Mouse (Mus musculus) midbrain, postnatal 0 days (tissue): ENCODE results near the gene Fkbp8. TPM values are rescaled to one million over a fixed set of nuclear protein-coding genes. Genes with fewer than 3 reads are reported as not detected.

ENCODE experiments used
- ATAC-seq: fragments of 200-750 bp; cut with Nextera tagmentation; 2 replicates; pipeline ENCODE4 v1.8.0; 2017; ENCODE audit warnings: moderate number of reproducible peaks, mild to moderate bottlenecking, moderate TSS enrichment, moderate library complexity; ENCODE audit not compliant: low FRiP score
- DNase-seq: peaks from one replicate; pipeline ENCODE4 v3.0.0-alpha.2; 2015; ENCODE audit warnings: low spot score
- H3K27ac ChIP-seq: fragments of 300-500 bp; sonication (generic); 2 replicates; pipeline ENCODE4 v1.5.1; 2014; ENCODE audit warnings: low read depth, mild to moderate bottlenecking, low read length, mixed read lengths
- H3K27me3 ChIP-seq: fragments of 300-500 bp; sonication (generic); 2 replicates; pipeline ENCODE4 v1.6.1; 2014; ENCODE audit warnings: low read length, control low read depth, mixed read lengths; ENCODE audit not compliant: insufficient read depth
- H3K36me3 ChIP-seq: fragments of 300-500 bp; sonication (generic); 2 replicates; pipeline ENCODE4 v1.6.1; 2014; ENCODE audit warnings: low read length, control low read depth, mixed read lengths; ENCODE audit not compliant: insufficient read depth
- H3K4me1 ChIP-seq: fragments of 300-500 bp; sonication (generic); 2 replicates; pipeline ENCODE4 v1.6.1; 2014; ENCODE audit warnings: mild to moderate bottlenecking, control low read depth, antibody characterized with exemption, low read length, mixed read lengths; ENCODE audit not compliant: insufficient read depth
- H3K4me2 ChIP-seq: fragments of 300-500 bp; sonication (generic); 2 replicates; pipeline ENCODE4 v1.6.1; 2014; ENCODE audit warnings: low read depth, mild to moderate bottlenecking, low read length, mixed read lengths; ENCODE audit not compliant: poor library complexity, severe bottlenecking
- H3K4me3 ChIP-seq: fragments of 300-500 bp; sonication (generic); 2 replicates; pipeline ENCODE4 v1.5.1; 2014; ENCODE audit warnings: low read depth, mild to moderate bottlenecking, low read length, moderate library complexity
- H3K9ac ChIP-seq: fragments of 300-500 bp; sonication (generic); replicated peaks from 2 replicates; pipeline ENCODE4 v1.6.1; 2014; ENCODE audit warnings: mild to moderate bottlenecking, low read length, moderate library complexity, mixed read lengths; ENCODE audit not compliant: poor library complexity, severe bottlenecking
- H3K9me3 ChIP-seq: fragments of 300-500 bp; sonication (generic); 2 replicates; pipeline ENCODE4 v1.6.1; 2016; ENCODE audit warnings: low read length, control low read depth
- CTCF ChIP-seq: IDR thresholded peaks from 2 replicates; pipeline ENCODE4 v1.5.1; 2016; ENCODE audit warnings: antibody characterized with exemption, mild to moderate bottlenecking
- WGBS: fragments of 180-500 bp; shearing (Covaris S2); extraction: QIAGEN DNeasy Blood & Tissue Kit; methylation state at CpG from one replicate; pipeline ENCODE4 v1.1.7; 2014; 5-methylcytosine and 5-hydroxymethylcytosine counted together
- polyA plus RNA-seq: library from polyadenylated mRNA; unstranded; fragments of >200 nt; fragmentation: Nextera tagmentation; extraction: Ambion mirVana; gene quantifications from 2 replicates; pipeline ENCODE4 v1.2.1, GENCODE M21; 2015
- total RNA-seq: library from RNA; depleted of rRNA; stranded (reverse); fragments of >200 nt; gene quantifications from 2 replicates; pipeline ENCODE4 v1.2.3, GENCODE M21; 2014

Gene Fkbp8
- total and polyA plus RNA-seq, 2 experiments from 2014 or later, result 351 to 490 TPM

- H3K9me3 ChIP-seq, result no peaks in the 10 kb centered on the region
- H3K4me3 ChIP-seq, result no peak overlapping the region
- 61% methylated on average over 1 of the region's 1 CpGs for WGBS
- ATAC-seq, result no peak
- no peaks in the 10 kb centered on the region for H3K4me1 ChIP-seq
- TF ChIP-seq CTCF, result no peak
- H3K27me3 ChIP-seq, result no peaks in the 10 kb centered on the region
- no peak overlapping the region for H3K4me2 ChIP-seq
- no peak overlapping the region for H3K27ac ChIP-seq
- peaks cover 3% of the 10 kb centered on the region; the same call in 1 of the 2 replicates for H3K36me3 ChIP-seq
- H3K9ac ChIP-seq, result no peak overlapping the region
- DNase-seq, result no peak
These were observed 25.3 kb downstream of the Fkbp8 start for GRCm38 (mm10) chr8:70552836-70553235.

DNA sequence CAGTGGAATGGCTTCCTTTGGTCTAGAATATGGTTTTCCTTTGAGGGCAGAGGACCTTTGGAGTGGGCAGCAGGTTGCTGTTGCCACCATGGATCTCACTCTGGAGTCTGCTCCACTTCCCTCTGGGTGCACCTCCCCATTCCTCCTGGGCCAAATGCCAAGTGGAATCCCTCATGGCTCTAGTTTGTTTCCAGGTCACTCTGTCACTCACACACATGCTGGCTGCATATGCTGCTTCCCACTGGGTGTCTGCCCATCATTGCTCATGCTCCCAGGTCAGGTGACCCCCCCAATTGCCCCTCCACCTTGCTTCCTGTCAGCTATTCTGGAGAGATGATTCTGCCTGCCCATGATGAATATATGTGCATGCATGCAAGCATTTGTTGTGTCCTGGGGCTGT is 26.2 kb downstream of the Fkbp8 start:
- H3K36me3 ChIP-seq, result peaks cover 3% of the 10 kb centered on the region; the same call in 1 of the 2 replicates
- no peaks in the 10 kb centered on the region for H3K4me1 ChIP-seq
- H3K4me2 ChIP-seq, result no peak overlapping the region
- TF ChIP-seq CTCF, result no peak
- peak; percentile 64 for DNase-seq
- H3K27me3 ChIP-seq, result no peaks in the 10 kb centered on the region
- no peak overlapping the region for H3K4me3 ChIP-seq
- ATAC-seq, result no peak
- H3K9ac ChIP-seq, result no peak overlapping the region
- H3K9me3 ChIP-seq, result no peaks in the 10 kb centered on the region
- no peak overlapping the region for H3K27ac ChIP-seq

GRCm38 (mm10) chr8:70555079-70555747 is 27.7 kb downstream of the Fkbp8 start:
- ATAC-seq, result no peak
- TF ChIP-seq CTCF, result no peak

DNA sequence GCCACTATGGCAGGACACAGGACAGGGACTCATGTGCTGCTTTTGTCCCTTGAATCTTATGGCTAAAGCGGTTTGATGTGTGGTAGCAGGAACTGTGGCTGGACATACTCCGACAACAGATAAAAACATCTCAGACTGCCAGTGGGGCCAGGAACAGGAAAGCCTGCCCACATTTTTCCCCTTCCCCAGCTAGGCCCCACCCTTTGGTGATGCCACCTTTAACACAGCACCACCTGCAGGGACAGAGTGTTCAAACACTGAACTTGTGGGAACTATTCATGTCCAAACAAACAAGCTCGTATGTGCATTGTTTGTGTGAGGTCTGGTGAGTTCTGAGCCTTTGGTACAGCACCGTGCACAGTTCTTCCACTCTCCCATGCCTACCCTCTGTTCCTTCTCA is 30.8 kb downstream of the Fkbp8 start:
- ATAC-seq, result no peak
- H3K4me3 ChIP-seq, result no peak overlapping the region
- no peaks in the 10 kb centered on the region for H3K9me3 ChIP-seq
- no peak overlapping the region for H3K4me2 ChIP-seq
- H3K9ac ChIP-seq, result no peak overlapping the region
- H3K27me3 ChIP-seq, result no peaks in the 10 kb centered on the region
- no peak for DNase-seq
- 70% methylated on average over 4 of the region's 4 CpGs for WGBS
- peaks cover 3% of the 10 kb centered on the region; the same call in 1 of the 2 replicates for H3K36me3 ChIP-seq
- peaks cover 8% of the 10 kb centered on the region; the same call in 1 of the 2 replicates for H3K4me1 ChIP-seq
- H3K27ac ChIP-seq, result no peak overlapping the region
- peak; percentile 29; the same call in 1 of the 2 replicates for TF ChIP-seq CTCF

More at GRCm38 (mm10) chr8:70555079-70555747, 27.7 kb downstream of the Fkbp8 start:
- 0 out of 2 replicates have a peak, but pooled peaks cover 2% of the 10 kb centered on the region for H3K4me1 ChIP-seq
- H3K4me3 ChIP-seq, result no peak overlapping the region
- H3K4me2 ChIP-seq, result no peak overlapping the region
- H3K36me3 ChIP-seq, result peaks cover 3% of the 10 kb centered on the region; the same call in 1 of the 2 replicates
- no peak overlapping the region for H3K9ac ChIP-seq
- H3K27ac ChIP-seq, result no peak overlapping the region
- 95% methylated on average over 4 of the region's 4 CpGs for WGBS
- no peaks in the 10 kb centered on the region for H3K27me3 ChIP-seq
- DNase-seq, result no peak
- no peaks in the 10 kb centered on the region for H3K9me3 ChIP-seq

- Histone ChIP-seq H3K9me3 (no peaks in the 10 kb centered on the region), H3K4me2 (no peak overlapping the region), H3K9ac (no peak overlapping the region), H3K36me3 (peaks cover 3% of the 10 kb centered on the region; the same call in 1 of the 2 replicates), H3K4me1 (peaks cover 8% of the 10 kb centered on the region; the same call in 1 of the 2 replicates), H3K27ac (no peak overlapping the region), H3K4me3 (no peak overlapping the region), H3K27me3 (no peaks in the 10 kb centered on the region)
- DNase-seq, result no peak
- no peak for ATAC-seq
- WGBS, result 80% methylated on average over 3 of the region's 3 CpGs
- TF ChIP-seq CTCF, result peak; percentile 45
These were observed 31.5 kb downstream of the Fkbp8 start for GRCm38 (mm10) chr8:70558983-70559382.

GRCm38 (mm10) chr8:70560096-70560495 is 32.6 kb downstream of the Fkbp8 start:
- 76% methylated on average over 2 of the region's 2 CpGs for WGBS
- ATAC-seq, result no peak

More at GRCm38 (mm10) chr8:70560096-70560495, 32.6 kb downstream of the Fkbp8 start:
- H3K27ac ChIP-seq, result no peak overlapping the region
- no peaks in the 10 kb centered on the region for H3K27me3 ChIP-seq
- peaks cover 8% of the 10 kb centered on the region; the same call in 1 of the 2 replicates for H3K4me1 ChIP-seq
- DNase-seq, result peak; percentile 22
- no peak overlapping the region for H3K4me3 ChIP-seq
- no peaks in the 10 kb centered on the region for H3K9me3 ChIP-seq
- H3K9ac ChIP-seq, result no peak overlapping the region
- H3K36me3 ChIP-seq, result peaks cover 3% of the 10 kb centered on the region; the same call in 1 of the 2 replicates
- peak; percentile 51 for TF ChIP-seq CTCF
- no peak overlapping the region for H3K4me2 ChIP-seq
